Mouse (Mus musculus): ENCODE measurements around the gene Cyyr1. TPM values are rescaled to one million over a fixed set of nuclear protein-coding genes. Genes with fewer than 3 reads are reported as not detected.
A peak's percentile ranks its signal among the peaks of the same experiment; 100 is the strongest.

Cyyr1 gene
- polyA plus RNA-seq, 1 experiment from 2014 or later, result 5.6 TPM

- H3K36me3 ChIP-seq (ENCODE audit: insufficient read depth, low read length), result no peaks in the 10 kb centered on the region
- ATAC-seq (replicated peaks; ENCODE audit: low FRiP score, low read depth) (no peak), DNase-seq (ENCODE audit: low spot score) (no peak)
- H3K4me3 ChIP-seq (replicated peaks; ENCODE audit: low read depth, low read length), result no peak overlapping the region
- no peak overlapping the region for H3K27ac ChIP-seq
- no peaks in the 10 kb centered on the region for H3K9me3 ChIP-seq (replicated peaks; ENCODE audit: low read length)
- no peak overlapping the region for H3K4me2 ChIP-seq (ENCODE audit: low read length)
- 74% methylated on average over 5 of the region's 5 CpGs for WGBS
- peak; percentile 29; the same call in 1 of the 2 replicates for TF ChIP-seq CTCF (IDR thresholded peaks at IDR 0.05; ENCODE audit: low read depth)
- no peaks in the 10 kb centered on the region for H3K4me1 ChIP-seq (replicated peaks; ENCODE audit: insufficient read depth, low read length)
- no peak overlapping the region for H3K9ac ChIP-seq (ENCODE audit: low read depth, low read length)
- H3K27me3 ChIP-seq (ENCODE audit: insufficient read depth, low read length), result no peaks in the 10 kb centered on the region
These were observed 65.0 kb downstream of the Cyyr1 start for GRCm38 (mm10) chr16:85488105-85488607.

GRCm38 (mm10) chr16:85487266-85487665, 65.9 kb downstream of the Cyyr1 start:
- H3K4me3 ChIP-seq (replicated peaks; ENCODE audit: low read depth, low read length), result no peak overlapping the region
- no peak overlapping the region for H3K4me2 ChIP-seq (ENCODE audit: low read length)
- TF ChIP-seq CTCF (IDR thresholded peaks at IDR 0.05; ENCODE audit: low read depth), result no peak
- H3K36me3 ChIP-seq (ENCODE audit: insufficient read depth, low read length), result no peaks in the 10 kb centered on the region
- DNase-seq (ENCODE audit: low spot score) (no peak), ATAC-seq (replicated peaks; ENCODE audit: low FRiP score, low read depth) (no peak)
- H3K27ac ChIP-seq, result no peak overlapping the region
- no peaks in the 10 kb centered on the region for H3K27me3 ChIP-seq (ENCODE audit: insufficient read depth, low read length)
- no peak overlapping the region for H3K9ac ChIP-seq (ENCODE audit: low read depth, low read length)
- no peaks in the 10 kb centered on the region for H3K4me1 ChIP-seq (replicated peaks; ENCODE audit: insufficient read depth, low read length)
- 93% methylated on average over 7 of the region's 7 CpGs for WGBS
- H3K9me3 ChIP-seq (replicated peaks; ENCODE audit: low read length), result no peaks in the 10 kb centered on the region

- DNase-seq (ENCODE audit: low spot score), result no peak
- no peak for ATAC-seq (replicated peaks; ENCODE audit: low FRiP score, low read depth)
These were observed 68.6 kb downstream of the Cyyr1 start for GRCm38 (mm10) chr16:85484557-85484956.

GRCm38 (mm10) chr16:85474552-85475071, 78.6 kb downstream of the Cyyr1 start:
- 55% methylated on average over 5 of the region's 5 CpGs for WGBS
- ATAC-seq (replicated peaks; ENCODE audit: low FRiP score, low read depth), result no peak

More at GRCm38 (mm10) chr16:85484557-85484956, 68.6 kb downstream of the Cyyr1 start:
- Histone ChIP-seq H3K4me1 (replicated peaks; ENCODE audit: insufficient read depth, low read length) (no peaks in the 10 kb centered on the region), H3K36me3 (ENCODE audit: insufficient read depth, low read length) (no peaks in the 10 kb centered on the region), H3K27ac (no peak overlapping the region), H3K9ac (ENCODE audit: low read depth, low read length) (no peak overlapping the region), H3K4me2 (ENCODE audit: low read length) (no peak overlapping the region), H3K4me3 (replicated peaks; ENCODE audit: low read depth, low read length) (no peak overlapping the region), H3K27me3 (ENCODE audit: insufficient read depth, low read length) (no peaks in the 10 kb centered on the region), H3K9me3 (replicated peaks; ENCODE audit: low read length) (no peaks in the 10 kb centered on the region)
- no peak for TF ChIP-seq CTCF (IDR thresholded peaks at IDR 0.05; ENCODE audit: low read depth)
- WGBS, result 91% methylated on average over 4 of the region's 4 CpGs

GRCm38 (mm10) chr16:85470057-85470456, 83.1 kb downstream of the Cyyr1 start:
- 90% methylated on average over 4 of the region's 4 CpGs for WGBS
- ATAC-seq (replicated peaks; ENCODE audit: low FRiP score, low read depth) (no peak), DNase-seq (ENCODE audit: low spot score) (no peak)
- no peaks in the 10 kb centered on the region for H3K4me1 ChIP-seq (replicated peaks; ENCODE audit: insufficient read depth, low read length)
- no peaks in the 10 kb centered on the region for H3K27me3 ChIP-seq (ENCODE audit: insufficient read depth, low read length)
- H3K9ac ChIP-seq (ENCODE audit: low read depth, low read length), result no peak overlapping the region
- no peak overlapping the region for H3K4me2 ChIP-seq (ENCODE audit: low read length)
- H3K27ac ChIP-seq, result no peak overlapping the region
- TF ChIP-seq CTCF (IDR thresholded peaks at IDR 0.05; ENCODE audit: low read depth), result no peak
- no peak overlapping the region for H3K4me3 ChIP-seq (replicated peaks; ENCODE audit: low read depth, low read length)
- H3K36me3 ChIP-seq (ENCODE audit: insufficient read depth, low read length), result no peaks in the 10 kb centered on the region
- no peaks in the 10 kb centered on the region for H3K9me3 ChIP-seq (replicated peaks; ENCODE audit: low read length)

More at GRCm38 (mm10) chr16:85474552-85475071, 78.6 kb downstream of the Cyyr1 start:
- Histone ChIP-seq H3K9me3 (replicated peaks; ENCODE audit: low read length) (no peaks in the 10 kb centered on the region), H3K4me1 (replicated peaks; ENCODE audit: insufficient read depth, low read length) (no peaks in the 10 kb centered on the region), H3K9ac (ENCODE audit: low read depth, low read length) (no peak overlapping the region), H3K36me3 (ENCODE audit: insufficient read depth, low read length) (no peaks in the 10 kb centered on the region), H3K27me3 (ENCODE audit: insufficient read depth, low read length) (no peaks in the 10 kb centered on the region), H3K4me3 (replicated peaks; ENCODE audit: low read depth, low read length) (no peak overlapping the region), H3K4me2 (ENCODE audit: low read length) (no peak overlapping the region), H3K27ac (no peak overlapping the region)
- DNase-seq (ENCODE audit: low spot score), result no peak
- TF ChIP-seq CTCF (IDR thresholded peaks at IDR 0.05; ENCODE audit: low read depth), result no peak

GRCm38 (mm10) chr16:85455043-85455442, 98.2 kb downstream of the Cyyr1 start:
- Histone ChIP-seq H3K4me3 (replicated peaks; ENCODE audit: low read depth, low read length) (no peak overlapping the region), H3K9me3 (replicated peaks; ENCODE audit: low read length) (no peaks in the 10 kb centered on the region), H3K27me3 (ENCODE audit: insufficient read depth, low read length) (no peaks in the 10 kb centered on the region), H3K36me3 (ENCODE audit: insufficient read depth, low read length) (no peaks in the 10 kb centered on the region), H3K4me1 (replicated peaks; ENCODE audit: insufficient read depth, low read length) (no peaks in the 10 kb centered on the region), H3K27ac (no peak overlapping the region), H3K9ac (ENCODE audit: low read depth, low read length) (no peak overlapping the region), H3K4me2 (ENCODE audit: low read length) (no peak overlapping the region)
- DNase-seq (ENCODE audit: low spot score) (no peak), ATAC-seq (replicated peaks; ENCODE audit: low FRiP score, low read depth) (no peak)
- TF ChIP-seq CTCF (IDR thresholded peaks at IDR 0.05; ENCODE audit: low read depth), result no peak
- 86% methylated on average over 1 of the region's 1 CpGs for WGBS

GRCm38 (mm10) chr16:85446306-85446705, 106.9 kb downstream of the Cyyr1 start:
- no peaks in the 10 kb centered on the region for H3K4me1 ChIP-seq (replicated peaks; ENCODE audit: insufficient read depth, low read length)
- TF ChIP-seq CTCF (IDR thresholded peaks at IDR 0.05; ENCODE audit: low read depth), result no peak
- no peak overlapping the region for H3K4me2 ChIP-seq (ENCODE audit: low read length)
- H3K27ac ChIP-seq, result no peak overlapping the region
- no peaks in the 10 kb centered on the region for H3K9me3 ChIP-seq (replicated peaks; ENCODE audit: low read length)
- ATAC-seq (replicated peaks; ENCODE audit: low FRiP score, low read depth), result no peak
- H3K9ac ChIP-seq (ENCODE audit: low read depth, low read length), result no peak overlapping the region
- no peaks in the 10 kb centered on the region for H3K27me3 ChIP-seq (ENCODE audit: insufficient read depth, low read length)
- no peak overlapping the region for H3K4me3 ChIP-seq (replicated peaks; ENCODE audit: low read depth, low read length)
- H3K36me3 ChIP-seq (ENCODE audit: insufficient read depth, low read length), result no peaks in the 10 kb centered on the region
- DNase-seq (ENCODE audit: low spot score), result peak; percentile 64
- 24% methylated on average over 1 of the region's 1 CpGs for WGBS
